Mouse (Mus musculus): ENCODE measurements around the gene Abcd4. TPM values are rescaled to one million over a fixed set of nuclear protein-coding genes. Genes with fewer than 3 reads are reported as not detected.

Abcd4 gene
- total RNA-seq, 2 experiments from 2014 or later, result 10.0 to 14.6 TPM

GRCm38 (mm10) chr12:84571466-84572340 lies 45.5 kb downstream of the Abcd4 start:
- DNase-seq, result no peak

- DNase-seq, result no peak
Observed at GRCm38 (mm10) chr12:84570694-84571415, 46.4 kb downstream of the Abcd4 start.

GRCm38 (mm10) chr12:84569976-84570693 lies 47.1 kb downstream of the Abcd4 start:
- DNase-seq, result no peak

- DNase-seq, result no peak
Observed at GRCm38 (mm10) chr12:84569336-84569970, 47.8 kb downstream of the Abcd4 start, which contains the start of gene Vsx2. TSS of gene Vsx2 (plus strand) at chr12:84569762.

GRCm38 (mm10) chr12:84567576-84567975 lies 49.6 kb downstream of the Abcd4 start:
- no peak for DNase-seq

GRCm38 (mm10) chr12:84562558-84562957 lies 54.7 kb downstream of the Abcd4 start:
- DNase-seq, result no peak

- no peak for DNase-seq
Observed at GRCm38 (mm10) chr12:84555218-84555617, 62.0 kb downstream of the Abcd4 start.

Other genes with a start within 250 kb of the Abcd4 start
- 10 to 100 TPM; 66.3 to 74.5 TPM for gene Entpd5, start 208.4 kb downstream of the Abcd4 start, total RNA-seq (2021)
- gene Bbof1, start 208.3 kb downstream of the Abcd4 start, total RNA-seq (2021), result 1 to 10 TPM; 5.7 to 8.4 TPM
- gene Rnf113a2, start 200.2 kb downstream of the Abcd4 start, total RNA-seq (2021), result 10 to 100 TPM; 13.9 to 14.7 TPM
- gene Aldh6a1, start 166.4 kb downstream of the Abcd4 start, total RNA-seq (2021), result 100 to 1,000 TPM; 230 to 234 TPM
- 10 to 100 TPM; 10.9 to 11.2 TPM for gene Lin52, start 166.0 kb downstream of the Abcd4 start, total RNA-seq (2021)
- not detected for gene Vsx2, start 47.7 kb downstream of the Abcd4 start, total RNA-seq (2021)
- gene Vrtn, start 23.6 kb upstream of the Abcd4 start, total RNA-seq (2021), result not detected
- under 1 TPM in 1 of 2 experiments, not detected in 1; 0.27 TPM for gene Syndig1l, start 81.4 kb upstream of the Abcd4 start, total RNA-seq (2021)
- gene Npc2, start 155.7 kb upstream of the Abcd4 start, total RNA-seq (2021), result 10 to 100 TPM; 65.4 to 69.5 TPM
- gene Isca2, start 155.8 kb upstream of the Abcd4 start, total RNA-seq (2021), result 100 to 1,000 TPM in 1 of 2 experiments, 10 to 100 TPM in 1; 94.6 to 121 TPM